Mouse (Mus musculus) stomach, embryonic 14.5 days (tissue): ENCODE data around the gene Gps2. TPM values are rescaled to one million over a fixed set of nuclear protein-coding genes. Genes with fewer than 3 reads are reported as not detected.

Experiments used
- ATAC-seq: fragments of 200-750 bp; cut with Nextera tagmentation; 2 replicates; pipeline ENCODE4 v1.8.0; 2017; ENCODE audit warnings: low read depth, moderate TSS enrichment; ENCODE audit not compliant: insufficient number of reproducible peaks, insufficient read depth, low FRiP score
- H3K27ac ChIP-seq: fragments of 300-500 bp; sonication (generic); 2 replicates; pipeline ENCODE4 v1.5.1; 2014; ENCODE audit warnings: mild to moderate bottlenecking, low read length, moderate library complexity, mixed read lengths
- H3K27me3 ChIP-seq: fragments of 300-500 bp; sonication (generic); 2 replicates; pipeline ENCODE4 v1.6.1; 2014; ENCODE audit warnings: low read length, control low read depth, mixed read lengths; ENCODE audit not compliant: control insufficient read depth, insufficient read depth
- H3K36me3 ChIP-seq: fragments of 300-500 bp; sonication (generic); 2 replicates; pipeline ENCODE4 v1.6.1; 2014; ENCODE audit warnings: mild to moderate bottlenecking, control low read depth, low read length, moderate library complexity, mixed read lengths; ENCODE audit not compliant: control insufficient read depth, insufficient read depth
- H3K4me1 ChIP-seq: fragments of 300-500 bp; sonication (generic); 2 replicates; pipeline ENCODE4 v1.6.1; 2014; ENCODE audit warnings: low read length, control low read depth, mixed read lengths; ENCODE audit not compliant: control insufficient read depth, insufficient read depth
- H3K4me2 ChIP-seq: fragments of 300-500 bp; sonication (generic); replicated peaks from 2 replicates; pipeline ENCODE4 v1.6.1; 2014; ENCODE audit warnings: low read depth, low read length, control low read depth
- H3K4me3 ChIP-seq: fragments of 300-500 bp; sonication (generic); 2 replicates; pipeline ENCODE4 v1.5.1; 2014; ENCODE audit warnings: low read depth, low read length, control low read depth
- H3K9ac ChIP-seq: fragments of 300-500 bp; sonication (generic); replicated peaks from 2 replicates; pipeline ENCODE4 v1.6.1; 2014; ENCODE audit warnings: low read depth, mild to moderate bottlenecking, control low read depth, low read length, moderate library complexity, mixed read lengths
- H3K9me3 ChIP-seq: fragments of 300-500 bp; sonication (generic); 2 replicates; pipeline ENCODE4 v1.6.1; 2016; ENCODE audit warnings: low read depth, low read length, control low read depth; ENCODE audit not compliant: control insufficient read depth
- WGBS: fragments of 180-500 bp; shearing (Covaris S2); extraction: QIAGEN DNeasy Blood & Tissue Kit; methylation state at CpG from one replicate; pipeline ENCODE4 v1.1.7; 2014; 5-methylcytosine and 5-hydroxymethylcytosine counted together
- polyA plus RNA-seq: library from polyadenylated mRNA; unstranded; fragments of >200 nt; fragmentation: Nextera tagmentation; extraction: Ambion mirVana; gene quantifications from 2 replicates; pipeline ENCODE4 v1.2.1, GENCODE M21; 2014

Gene Gps2
- polyA plus RNA-seq, 1 experiment from 2014 or later: 80.0 TPM

DNA sequence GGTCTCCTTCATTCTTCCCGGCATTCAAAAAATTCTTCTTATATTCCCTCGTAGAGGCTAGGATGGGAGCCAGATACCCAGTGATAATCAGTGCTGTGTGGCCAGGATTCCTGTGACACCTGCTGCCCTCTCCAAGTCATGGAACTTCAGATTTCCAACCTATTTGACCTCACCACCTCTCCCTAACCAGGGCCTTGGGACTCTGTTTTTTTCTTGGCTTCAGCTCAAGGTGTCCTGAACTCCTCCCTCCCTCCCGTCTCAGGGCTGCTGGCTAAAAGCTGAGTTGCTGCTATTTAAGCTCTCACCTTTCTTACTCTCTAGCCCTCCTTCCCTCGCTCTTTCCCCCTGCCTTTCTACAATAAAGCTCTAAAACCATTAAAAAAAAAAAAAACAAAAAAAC lies 13.8 kb upstream of the Gps2 start:
- Histone ChIP-seq H3K4me3 (peak overlapping the region; percentile 79), H3K4me2 (peak overlapping the region; percentile 97), H3K4me1 (peaks cover 12% of the 10 kb centered on the region), H3K27ac (no peak overlapping the region; the same call in 1 of the 2 replicates), H3K9ac (peak overlapping the region; percentile 93), H3K9me3 (no peaks in the 10 kb centered on the region), H3K36me3 (peaks cover 11% of the 10 kb centered on the region), H3K27me3 (no peaks in the 10 kb centered on the region)
- no peak for ATAC-seq
- WGBS: 23% methylated on average over 4 of the region's 4 CpGs

DNA sequence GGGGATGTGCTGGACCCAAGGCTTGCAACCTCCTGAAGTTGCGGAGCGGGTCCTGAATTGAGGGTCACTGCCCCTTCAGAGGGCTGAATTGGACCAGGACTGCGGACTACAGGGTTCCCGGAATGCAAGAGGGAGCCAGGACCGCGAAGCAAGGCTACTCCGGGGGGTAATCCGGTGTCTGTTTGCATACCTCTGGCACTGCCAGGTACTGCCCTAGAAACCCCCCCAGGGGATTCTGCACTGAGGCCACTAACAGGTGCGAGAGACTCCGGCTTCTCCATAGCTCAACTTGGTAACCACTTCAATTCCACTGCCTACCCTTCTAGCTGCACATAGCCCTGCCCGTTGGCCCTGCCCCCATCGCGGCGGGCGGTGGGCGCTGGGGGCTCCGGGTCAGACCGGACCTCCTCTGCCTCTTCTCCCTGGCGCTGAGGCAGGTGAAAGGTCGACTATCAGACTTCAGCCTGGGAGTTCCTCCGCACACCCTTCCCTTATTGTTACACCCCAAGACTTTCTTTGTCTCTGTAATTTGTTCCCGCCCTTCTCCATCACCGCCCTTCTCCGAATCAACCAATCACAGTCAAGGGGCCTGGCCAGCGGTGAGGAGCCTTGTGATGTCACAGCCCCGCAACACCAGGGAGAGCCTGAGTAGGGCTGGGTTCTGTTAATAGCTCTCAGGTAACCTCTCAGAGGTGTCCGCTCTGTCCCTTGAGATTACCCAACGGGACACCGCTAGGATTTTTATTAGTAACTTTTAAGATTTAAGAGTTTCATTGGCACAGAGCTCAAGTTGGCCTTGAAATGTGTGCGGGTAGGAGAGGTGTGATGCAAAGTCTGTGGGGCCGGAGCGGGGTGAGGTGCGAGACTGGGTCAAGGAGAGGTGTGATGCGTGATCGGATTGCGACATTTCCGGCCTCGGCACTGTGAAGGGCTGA lies 12.9 kb upstream of the Gps2 start, which contains the start of the genes 2810408A11Rik and Neurl4:
Gene 2810408A11Rik, minus strand, starts transcription at position 517 of the 935 bp plus-strand sequence.
Gene Neurl4, plus strand, starts transcription at position 602 of the 935 bp plus-strand sequence.
- peaks cover 12% of the 10 kb centered on the region for H3K4me1 ChIP-seq
- no peaks in the 10 kb centered on the region for H3K9me3 ChIP-seq
- under 1% methylated on average over 38 of the region's 38 CpGs for WGBS
- H3K27me3 ChIP-seq: no peaks in the 10 kb centered on the region
- peak within 1 kb of the TSS; percentile 79 for H3K4me3 ChIP-seq
- ATAC-seq: peak; percentile 94
- peaks cover 15% of the 10 kb centered on the region for H3K36me3 ChIP-seq
- H3K9ac ChIP-seq: peak within 1 kb of the TSS; percentile 93
- H3K4me2 ChIP-seq: peak within 1 kb of the TSS; percentile 97
- peak within 1 kb of the TSS; percentile 97 for H3K27ac ChIP-seq

DNA sequence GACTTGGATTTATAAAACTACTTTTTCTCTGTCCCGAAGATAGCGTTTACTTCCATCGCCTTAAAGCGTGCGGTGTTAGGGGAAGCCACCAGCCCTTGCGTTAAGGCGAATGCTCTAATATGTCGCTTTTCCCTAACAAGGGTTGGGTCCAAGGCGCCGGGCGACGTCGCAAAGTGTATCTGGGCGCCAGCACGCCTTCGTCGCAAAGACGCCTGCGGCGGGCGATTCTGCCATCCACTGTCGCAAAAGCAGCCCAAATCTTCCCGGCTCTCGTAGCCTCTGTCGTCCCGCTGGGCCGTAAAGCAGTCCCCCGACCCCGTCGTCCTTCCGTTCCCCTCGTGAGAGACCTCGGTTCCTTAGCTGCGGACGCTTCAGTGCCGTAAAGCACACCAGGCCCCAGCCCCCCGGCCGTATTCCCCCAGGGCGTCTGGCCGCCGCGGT lies 12.3 kb upstream of the Gps2 start:
- peak overlapping the region; percentile 93 for H3K9ac ChIP-seq
- WGBS: under 1% methylated on average over 42 of the region's 42 CpGs

DNA sequence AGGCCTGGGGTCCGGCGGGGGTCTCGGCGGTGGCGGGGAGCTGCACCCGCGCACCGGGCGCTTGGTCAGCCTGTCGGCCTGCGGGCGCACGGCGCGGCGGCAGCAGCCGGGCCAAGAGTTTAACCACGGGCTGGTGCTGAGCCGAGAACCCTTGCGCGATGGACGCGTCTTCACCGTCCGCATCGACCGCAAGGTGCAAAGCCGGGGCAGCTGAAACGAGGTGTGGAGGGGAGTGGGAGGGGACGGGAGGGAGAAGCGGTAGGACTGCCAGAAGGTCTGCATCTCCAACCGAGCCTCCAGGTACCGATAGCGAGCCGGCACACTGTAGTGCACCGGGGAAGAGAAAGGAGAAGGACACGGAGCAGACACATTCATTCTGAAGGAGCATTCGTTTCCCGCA lies 11.7 kb upstream of the Gps2 start:
- Histone ChIP-seq H3K9ac (peak overlapping the region; percentile 93), H3K27me3 (no peaks in the 10 kb centered on the region), H3K4me3 (peak overlapping the region; percentile 79), H3K4me1 (peaks cover 12% of the 10 kb centered on the region), H3K4me2 (peak overlapping the region; percentile 97), H3K36me3 (peaks cover 28% of the 10 kb centered on the region), H3K9me3 (no peaks in the 10 kb centered on the region), H3K27ac (peak overlapping the region; percentile 97)
- under 1% methylated on average over 39 of the region's 39 CpGs for WGBS
- ATAC-seq: no peak

More for the DNA sequence above, 12.3 kb upstream of the Gps2 start:
- Histone ChIP-seq H3K4me1 (peaks cover 12% of the 10 kb centered on the region), H3K4me2 (peak overlapping the region; percentile 97), H3K27me3 (no peaks in the 10 kb centered on the region), H3K36me3 (peaks cover 22% of the 10 kb centered on the region), H3K4me3 (peak overlapping the region; percentile 79), H3K27ac (peak overlapping the region; percentile 97), H3K9me3 (no peaks in the 10 kb centered on the region)
- peak; percentile 76 for ATAC-seq

DNA sequence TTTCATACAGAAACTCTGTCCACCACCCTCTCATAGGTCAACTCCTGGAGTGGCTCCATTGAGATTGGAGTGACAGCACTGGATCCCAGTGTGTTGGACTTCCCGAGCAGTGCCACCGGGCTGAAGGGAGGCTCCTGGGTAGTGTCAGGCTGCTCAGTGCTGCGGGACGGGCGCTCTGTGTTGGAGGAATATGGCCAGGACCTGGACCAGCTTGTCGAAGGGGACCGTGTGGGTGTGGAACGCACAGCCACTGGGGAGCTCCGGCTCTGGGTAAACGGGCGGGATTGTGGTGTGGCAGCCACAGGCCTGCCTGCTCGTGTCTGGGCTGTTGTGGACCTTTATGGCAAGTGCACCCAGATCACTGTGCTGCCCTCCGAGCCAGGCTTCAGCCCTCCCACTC lies 10.7 kb upstream of the Gps2 start:
- no peaks in the 10 kb centered on the region for H3K27me3 ChIP-seq
- H3K27ac ChIP-seq: no peak overlapping the region
- 84% methylated on average over 13 of the region's 13 CpGs for WGBS
- peaks cover 12% of the 10 kb centered on the region for H3K4me1 ChIP-seq
- H3K36me3 ChIP-seq: peaks cover 38% of the 10 kb centered on the region
- H3K9ac ChIP-seq: peak overlapping the region; percentile 93; the same call in 1 of the 2 replicates
- peak overlapping the region; percentile 79; the same call in 1 of the 2 replicates for H3K4me3 ChIP-seq
- peak overlapping the region; percentile 97 for H3K4me2 ChIP-seq
- ATAC-seq: no peak
- no peaks in the 10 kb centered on the region for H3K9me3 ChIP-seq

DNA sequence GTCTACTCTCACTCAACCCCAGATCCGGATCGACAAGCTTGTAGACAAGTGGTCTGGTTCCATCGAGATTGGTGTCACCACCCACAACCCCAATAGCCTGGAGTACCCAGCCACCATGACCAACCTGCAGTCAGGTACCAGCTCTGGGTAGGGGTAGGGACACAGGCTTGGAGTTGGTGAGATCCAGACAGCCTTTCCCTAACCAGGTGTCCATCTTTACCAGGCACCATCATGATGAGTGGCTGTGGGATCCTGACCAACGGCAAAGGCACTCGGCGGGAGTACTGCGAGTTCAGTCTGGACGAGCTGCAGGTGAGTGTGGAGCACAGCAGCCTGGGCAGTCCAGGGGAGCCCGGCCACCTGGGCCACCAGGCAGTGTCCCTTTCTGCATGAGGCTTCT lies 9.4 kb upstream of the Gps2 start:
- Histone ChIP-seq H3K4me3 (no peak overlapping the region), H3K4me2 (no peak overlapping the region), H3K9ac (no peak overlapping the region), H3K27ac (no peak overlapping the region), H3K27me3 (no peaks in the 10 kb centered on the region), H3K4me1 (peaks cover 12% of the 10 kb centered on the region), H3K9me3 (no peaks in the 10 kb centered on the region), H3K36me3 (peaks cover 51% of the 10 kb centered on the region)
- no peak for ATAC-seq
- WGBS: 94% methylated on average over 9 of the region's 9 CpGs

DNA sequence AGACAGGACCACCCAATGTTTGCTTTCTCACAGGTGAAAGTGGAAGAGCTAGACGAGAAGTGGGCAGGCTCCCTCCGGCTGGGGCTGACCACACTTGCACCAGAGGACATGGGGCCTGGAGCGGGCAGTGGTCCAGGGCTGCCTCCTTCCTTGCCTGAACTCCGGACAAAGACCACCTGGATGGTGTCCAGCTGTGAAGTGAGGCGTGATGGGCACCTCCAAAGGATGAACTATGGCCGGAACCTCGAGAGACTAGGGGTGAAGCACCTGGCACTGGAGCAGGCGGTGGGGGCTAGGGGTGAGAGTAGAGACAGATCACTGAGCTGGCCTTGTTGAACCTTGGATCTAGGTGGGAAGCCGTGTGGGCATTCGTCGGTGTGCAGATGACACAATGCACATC lies 5.0 kb upstream of the Gps2 start:
- ATAC-seq: no peak
- Histone ChIP-seq H3K36me3 (peaks cover 82% of the 10 kb centered on the region), H3K4me2 (no peak overlapping the region), H3K27me3 (no peaks in the 10 kb centered on the region), H3K27ac (no peak overlapping the region), H3K9ac (no peak overlapping the region), H3K9me3 (no peaks in the 10 kb centered on the region), H3K4me1 (no peaks in the 10 kb centered on the region), H3K4me3 (no peak overlapping the region)
- WGBS: 91% methylated on average over 11 of the region's 11 CpGs

DNA sequence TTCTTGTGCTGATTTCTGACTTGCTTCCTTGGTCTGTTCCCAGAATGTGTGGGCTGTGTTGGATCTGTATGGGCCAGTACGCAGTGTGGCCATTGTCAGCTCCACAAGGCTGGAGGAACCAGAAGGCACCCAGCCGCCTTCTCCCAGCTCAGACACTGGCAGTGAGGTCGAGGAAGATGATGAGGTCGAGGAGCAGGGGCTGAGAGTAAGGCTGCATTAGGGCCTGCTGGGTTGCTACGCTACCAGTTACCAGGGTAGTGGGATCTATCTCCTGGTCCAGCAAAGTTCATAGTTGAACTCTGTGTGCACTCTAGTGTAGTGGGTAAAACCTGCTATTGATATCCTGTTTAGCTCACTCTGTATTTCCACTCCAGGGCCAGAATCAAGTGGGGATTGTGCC lies 4.5 kb upstream of the Gps2 start:
- no peaks in the 10 kb centered on the region for H3K27me3 ChIP-seq
- ATAC-seq: no peak

More for the DNA sequence above, 4.5 kb upstream of the Gps2 start:
- Histone ChIP-seq H3K36me3 (peaks cover 76% of the 10 kb centered on the region), H3K9ac (no peak overlapping the region), H3K4me3 (no peak overlapping the region), H3K4me2 (no peak overlapping the region), H3K4me1 (no peaks in the 10 kb centered on the region), H3K9me3 (no peaks in the 10 kb centered on the region), H3K27ac (no peak overlapping the region)
- WGBS: 90% methylated on average over 5 of the region's 5 CpGs
